Mouse (Mus musculus): ENCODE measurements around the gene Gm5799. TPM values are rescaled to one million over a fixed set of nuclear protein-coding genes. Genes with fewer than 3 reads are reported as not detected.
"Not testable (repeated sequence)": the region's sequence is repeated elsewhere in the genome, so short reads cannot be mapped to it uniquely, and the experiment has no call there.

Gm5799 gene
- total RNA-seq (2021): under 1 TPM in 1 of 2 experiments, not detected in 1; 0.38 TPM
- long read RNA-seq, experiment 1: 0 reads
- long read RNA-seq, experiment 2: 0 reads

GRCm38 (mm10) chr14:43543276-43543675, at the start of gene Gm5799:
Gm5799 (plus strand) TSS chr14:43543576.
- not testable (repeated sequence) for DNase-seq (ENCODE audit: low spot score in 2 of 2)

GRCm38 (mm10) chr14:43531052-43532010, 12.0 kb upstream of the Gm5799 start:
- not testable (repeated sequence) for DNase-seq (ENCODE audit: low spot score in 2 of 2)

GRCm38 (mm10) chr14:43532011-43532383, 11.4 kb upstream of the Gm5799 start:
- not testable (repeated sequence) for DNase-seq (ENCODE audit: low spot score in 2 of 2)

- peak in 1 of 2 experiments; percentile 27 for DNase-seq (ENCODE audit: low spot score in 2 of 2)
Observed at GRCm38 (mm10) chr14:43532387-43532786, 11.0 kb upstream of the Gm5799 start.

- not testable (repeated sequence) for DNase-seq (ENCODE audit: low spot score in 2 of 2)
Observed at GRCm38 (mm10) chr14:43538144-43538543, 5.2 kb upstream of the Gm5799 start.

GRCm38 (mm10) chr14:43546281-43546680, 2.9 kb downstream of the Gm5799 start:
- DNase-seq (ENCODE audit: low spot score in 2 of 2): not testable (repeated sequence)

- DNase-seq (ENCODE audit: low spot score in 2 of 2): not testable (repeated sequence)
Observed at GRCm38 (mm10) chr14:43552271-43552670, 8.9 kb downstream of the Gm5799 start.

- not testable (repeated sequence) for DNase-seq (ENCODE audit: low spot score in 2 of 2)
Observed at GRCm38 (mm10) chr14:43577969-43578368, 34.6 kb downstream of the Gm5799 start.

GRCm38 (mm10) chr14:43579046-43579445, 35.7 kb downstream of the Gm5799 start, which contains the start of gene Gm17654:
Gm17654 (minus strand) TSS chr14:43579146.
- DNase-seq (ENCODE audit: low spot score in 2 of 2): not testable (repeated sequence)

Other genes starting within 250 kb of the Gm5799 start
- not detected for gene Gm8127, start 249.7 kb upstream of the Gm5799 start, total RNA-seq (2021)
- gene 1700001F09Rik, start 195.8 kb upstream of the Gm5799 start, total RNA-seq (2021): not detected
- not detected for gene Gm8138, start 127.2 kb upstream of the Gm5799 start, total RNA-seq (2021)
- gene Gm17654, start 35.6 kb downstream of the Gm5799 start, total RNA-seq (2021): not detected
- not detected for gene Gm10375, start 64.4 kb downstream of the Gm5799 start, total RNA-seq (2021)
- not detected for gene Gm8165, start 133.6 kb downstream of the Gm5799 start, total RNA-seq (2021)
- gene Gm7324, start 154.3 kb downstream of the Gm5799 start, total RNA-seq (2021): 1 to 10 TPM; 1.3 to 1.5 TPM
- gene Gm16506, start 183.9 kb downstream of the Gm5799 start, total RNA-seq (2021): not detected
- gene Gm6526, start 204.3 kb downstream of the Gm5799 start, total RNA-seq (2021): not detected
- not detected for gene Gm8180, start 241.2 kb downstream of the Gm5799 start, total RNA-seq (2021)

Data from adrenal gland, adult 18-20 months (tissue).